Mouse (Mus musculus): ENCODE data around the gene Hist1h2ad. TPM values are rescaled to one million over a fixed set of nuclear protein-coding genes. Genes with fewer than 3 reads are reported as not detected.
A peak's percentile ranks its signal among the peaks of the same experiment; 100 is the strongest.
"Not testable (repeated sequence)": the region's sequence is repeated elsewhere in the genome, so short reads cannot be mapped to it uniquely, and the experiment has no call there.

Hist1h2ad gene
- polyA plus RNA-seq, 1 experiment: 1.6 TPM

- not testable (repeated sequence) for H3K79me2 ChIP-seq (ENCODE audit: control insufficient read depth, insufficient read depth); H3K27me3 ChIP-seq (ENCODE audit: control insufficient read depth, insufficient read depth, insufficient read length); H3ac ChIP-seq (ENCODE audit: control insufficient read depth, insufficient read length); H3K36me3 ChIP-seq (ENCODE audit: control insufficient read depth, insufficient read depth)
- peak overlapping the region; percentile 27 for H3K4me3 ChIP-seq
- H3K4me2 ChIP-seq (ENCODE audit: low read depth): peak overlapping the region; percentile 81
- TF ChIP-seq POLR2AphosphoS2 (IDR thresholded peaks at IDR 0.05; ENCODE audit: insufficient read length, low read depth) (peak; percentile 82), POLR2A (IDR thresholded peaks at IDR 0.05; ENCODE audit: insufficient read length, low read depth) (peak; percentile 71)
Observed at GRCm38 (mm10) chr13:23575864-23576313, 1.7 kb downstream of the Hist1h2ad start.

GRCm38 (mm10) chr13:23576351-23576881, 2.2 kb downstream of the Hist1h2ad start:
- Histone ChIP-seq H3K4me2 (ENCODE audit: low read depth) (peak overlapping the region; percentile 81), H3K36me3 (ENCODE audit: control insufficient read depth, insufficient read depth) (no peaks in the 10 kb centered on the region), H3K27me3 (ENCODE audit: control insufficient read depth, insufficient read depth, insufficient read length) (no peaks in the 10 kb centered on the region), H3K79me2 (ENCODE audit: control insufficient read depth, insufficient read depth) (no peaks in the 10 kb centered on the region), H3K4me3 (peak overlapping the region; percentile 27), H3ac (ENCODE audit: control insufficient read depth, insufficient read length) (no peak overlapping the region)
- TF ChIP-seq POLR2A (IDR thresholded peaks at IDR 0.05; ENCODE audit: insufficient read length, low read depth) (peak; percentile 33), POLR2AphosphoS2 (IDR thresholded peaks at IDR 0.05; ENCODE audit: insufficient read length, low read depth) (peak; percentile 55), CEBPB (IDR thresholded peaks at IDR 0.05; ENCODE audit: insufficient read depth, poor library complexity, severe bottlenecking) (no peak)

- Histone ChIP-seq H3K79me2 (ENCODE audit: control insufficient read depth, insufficient read depth) (no peaks in the 10 kb centered on the region), H3K27me3 (ENCODE audit: control insufficient read depth, insufficient read depth, insufficient read length) (no peaks in the 10 kb centered on the region), H3K4me3 (peak overlapping the region; percentile 27), H3ac (ENCODE audit: control insufficient read depth, insufficient read length) (no peak overlapping the region), H3K4me2 (ENCODE audit: low read depth) (peak overlapping the region; percentile 81), H3K36me3 (ENCODE audit: control insufficient read depth, insufficient read depth) (no peaks in the 10 kb centered on the region)
- TF ChIP-seq MAX (IDR thresholded peaks at IDR 0.05; ENCODE audit: low read depth) (no peak), POLR2AphosphoS2 (IDR thresholded peaks at IDR 0.05; ENCODE audit: insufficient read length, low read depth) (no peak), REST (IDR thresholded peaks at IDR 0.05; ENCODE audit: insufficient read depth, insufficient read length) (no peak), MYOG (IDR thresholded peaks at IDR 0.05; ENCODE audit: control insufficient read depth in 1 of 3, insufficient read depth in 1 of 3, insufficient read length in 2 of 3, low read depth in 2 of 3) (no peak), USF1 (IDR thresholded peaks at IDR 0.05; ENCODE audit: low read depth) (no peak), E2F4 (IDR thresholded peaks at IDR 0.05; ENCODE audit: insufficient read depth) (no peak), MYOD1 (IDR thresholded peaks at IDR 0.05; ENCODE audit: control insufficient read depth in 1 of 3, insufficient read length in 2 of 3, low read depth in 2 of 3) (no peak), SRF (IDR thresholded peaks at IDR 0.05; ENCODE audit: control insufficient read depth, insufficient read length, low read depth) (no peak), TCF12 (IDR thresholded peaks at IDR 0.05; ENCODE audit: insufficient read depth, poor library complexity, severe bottlenecking) (no peak), TCF3 (IDR thresholded peaks at IDR 0.05; ENCODE audit: insufficient read length, low read depth) (no peak), POLR2A (IDR thresholded peaks at IDR 0.05; ENCODE audit: insufficient read length, low read depth) (no peak), CEBPB (IDR thresholded peaks at IDR 0.05; ENCODE audit: insufficient read depth, poor library complexity, severe bottlenecking) (no peak)
Observed at GRCm38 (mm10) chr13:23576906-23577639, 2.9 kb downstream of the Hist1h2ad start.

GRCm38 (mm10) chr13:23577835-23578234, 3.7 kb downstream of the Hist1h2ad start:
- TF ChIP-seq POLR2AphosphoS2 (IDR thresholded peaks at IDR 0.05; ENCODE audit: insufficient read length, low read depth) (no peak), E2F4 (IDR thresholded peaks at IDR 0.05; ENCODE audit: insufficient read depth) (no peak), MYOD1 (IDR thresholded peaks at IDR 0.05; ENCODE audit: control insufficient read depth in 1 of 3, insufficient read length in 2 of 3, low read depth in 2 of 3) (no peak), TCF3 (IDR thresholded peaks at IDR 0.05; ENCODE audit: insufficient read length, low read depth) (no peak), SRF (IDR thresholded peaks at IDR 0.05; ENCODE audit: control insufficient read depth, insufficient read length, low read depth) (no peak), USF1 (IDR thresholded peaks at IDR 0.05; ENCODE audit: low read depth) (no peak), MAX (IDR thresholded peaks at IDR 0.05; ENCODE audit: low read depth) (no peak), MYOG (IDR thresholded peaks at IDR 0.05; ENCODE audit: control insufficient read depth in 1 of 3, insufficient read depth in 1 of 3, insufficient read length in 2 of 3, low read depth in 2 of 3) (no peak), REST (IDR thresholded peaks at IDR 0.05; ENCODE audit: insufficient read depth, insufficient read length) (no peak), POLR2A (IDR thresholded peaks at IDR 0.05; ENCODE audit: insufficient read length, low read depth) (no peak), CEBPB (IDR thresholded peaks at IDR 0.05; ENCODE audit: insufficient read depth, poor library complexity, severe bottlenecking) (no peak), TCF12 (IDR thresholded peaks at IDR 0.05; ENCODE audit: insufficient read depth, poor library complexity, severe bottlenecking) (no peak)
- H3K36me3 ChIP-seq (ENCODE audit: control insufficient read depth, insufficient read depth): no peaks in the 10 kb centered on the region
- H3K4me2 ChIP-seq (ENCODE audit: low read depth): no peak overlapping the region
- H3K27me3 ChIP-seq (ENCODE audit: control insufficient read depth, insufficient read depth, insufficient read length): no peaks in the 10 kb centered on the region
- H3K79me2 ChIP-seq (ENCODE audit: control insufficient read depth, insufficient read depth): no peaks in the 10 kb centered on the region
- no peak overlapping the region for H3ac ChIP-seq (ENCODE audit: control insufficient read depth, insufficient read length)
- no peak overlapping the region for H3K4me3 ChIP-seq

All from myocyte (in vitro differentiated cells).